Comparison of ENCODE assay signal across 8 mouse cellular contexts in the genomic region with DNA sequence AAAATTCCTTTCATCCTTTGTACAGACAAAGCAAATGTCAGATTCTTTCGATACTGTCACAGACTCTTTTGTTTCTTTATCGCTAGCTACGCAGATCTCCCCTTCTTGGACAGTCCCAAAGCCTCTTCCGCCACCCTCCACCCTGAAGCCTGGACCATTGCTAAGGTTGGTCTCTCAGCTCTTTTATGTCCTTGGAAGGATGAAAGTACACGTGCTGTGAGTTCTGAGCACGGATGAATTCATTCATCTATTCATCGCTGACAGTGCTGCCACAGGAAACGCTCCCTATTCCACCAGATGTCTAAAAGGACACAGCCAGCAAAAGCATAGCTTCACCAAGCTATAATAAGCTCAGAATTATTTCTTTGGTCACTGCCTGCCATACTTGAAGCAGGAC. TPM values are rescaled to one million over a fixed set of nuclear protein-coding genes. Genes with fewer than 3 reads are reported as not detected.
DNase-seq lines count a peak whose midpoint lies in the region; ATAC-seq and TF ChIP-seq lines count a peak whose summit lies in the region.

No protein-coding gene starts in this region.

- H3K27ac ChIP-seq in kidney, embryonic 16.5 days (ENCODE audit: low read length): 0 out of 2 replicates have a peak overlapping the region, but pooled peaks have one; percentile 18
- H3K27ac ChIP-seq in hindbrain, embryonic 11.5 days (ENCODE audit: low read depth, low read length): peak overlapping the region; percentile 70
- H3K27ac ChIP-seq in midbrain, embryonic 15.5 days: peak overlapping the region; percentile 89
- H3K27ac ChIP-seq in liver, postnatal 0 days (ENCODE audit: low read depth): no peak overlapping the region

- no peaks in the 10 kb centered on the region for H3K9me3 ChIP-seq in kidney, embryonic 16.5 days (ENCODE audit: low read length)
- H3K9me3 ChIP-seq in hindbrain, embryonic 11.5 days (ENCODE audit: control insufficient read depth, low read length): no peaks in the 10 kb centered on the region
- H3K9me3 ChIP-seq in midbrain, embryonic 15.5 days: no peaks in the 10 kb centered on the region
- no peaks in the 10 kb centered on the region for H3K9me3 ChIP-seq in liver, postnatal 0 days (ENCODE audit: low read length)

- H3K4me1 ChIP-seq in kidney, embryonic 16.5 days (ENCODE audit: insufficient read depth, low read length): 0 out of 2 replicates have a peak, but pooled peaks cover 4% of the 10 kb centered on the region
- H3K4me1 ChIP-seq in hindbrain, embryonic 11.5 days (replicated peaks; ENCODE audit: control insufficient read depth, insufficient read depth, low read length): no peaks in the 10 kb centered on the region; the same call in 1 of the 2 replicates
- peaks cover 30% of the 10 kb centered on the region for H3K4me1 ChIP-seq in midbrain, embryonic 15.5 days
- H3K4me1 ChIP-seq in liver, postnatal 0 days (ENCODE audit: insufficient read depth): no peaks in the 10 kb centered on the region; the same call in 1 of the 2 replicates

- 51% methylated on average over 8 of the region's 8 CpGs for WGBS in kidney, embryonic 16.5 days
- 23% methylated on average over 8 of the region's 8 CpGs for WGBS in hindbrain, embryonic 11.5 days
- 2% methylated on average over 8 of the region's 8 CpGs for whole genome bisulfite sequencing in midbrain, embryonic 15.5 days
- WGBS in liver, postnatal 0 days (ENCODE audit: insufficient replicate concordance): 74% methylated on average over 8 of the region's 8 CpGs

- ATAC-seq in kidney, embryonic 16.5 days (ENCODE audit: low FRiP score, low TSS enrichment): no peak
- no peak; the same call in 1 of the 2 replicates for ATAC-seq in hindbrain, embryonic 11.5 days (ENCODE audit: low FRiP score)
- ATAC-seq in midbrain, embryonic 15.5 days (replicated peaks): peak; percentile 82
- no peak for ATAC-seq in megakaryocyte-erythroid progenitor cell, adult 5-6 weeks (replicated peaks; ENCODE audit: low FRiP score, low TSS enrichment, poor library complexity, severe bottlenecking)
- ATAC-seq in liver, postnatal 0 days: no peak

- peak overlapping the region; percentile 31 for H3K4me2 ChIP-seq in kidney, embryonic 16.5 days (replicated peaks; ENCODE audit: low read depth, low read length)
- peak overlapping the region; percentile 20; the same call in 1 of the 2 replicates for H3K4me2 ChIP-seq in hindbrain, embryonic 11.5 days (replicated peaks; ENCODE audit: low read depth, low read length)
- H3K4me2 ChIP-seq in midbrain, embryonic 15.5 days: peak overlapping the region; percentile 59
- H3K4me2 ChIP-seq in liver, postnatal 0 days (ENCODE audit: low read depth, low read length): no peak overlapping the region

- TF ChIP-seq CTCF in liver, postnatal 0 days (IDR thresholded peaks at IDR 0.05; ENCODE audit: low read depth): no peak

- TF ChIP-seq EP300 in liver, postnatal 0 days (IDR thresholded peaks at IDR 0.05; ENCODE audit: low read depth): no peak

- peak overlapping the region; percentile 41; the same call in 1 of the 2 replicates for H3K9ac ChIP-seq in kidney, embryonic 16.5 days (replicated peaks; ENCODE audit: low read length)
- H3K9ac ChIP-seq in hindbrain, embryonic 11.5 days (ENCODE audit: low read depth, low read length): peak overlapping the region; percentile 45
- H3K9ac ChIP-seq in midbrain, embryonic 15.5 days: peak overlapping the region; percentile 57
- H3K9ac ChIP-seq in liver, postnatal 0 days (replicated peaks): no peak overlapping the region

- peak overlapping the region; percentile 16; the same call in 1 of the 2 replicates for H3K4me3 ChIP-seq in kidney, embryonic 16.5 days (ENCODE audit: low read length)
- no peak overlapping the region for H3K4me3 ChIP-seq in hindbrain, embryonic 11.5 days (ENCODE audit: low read depth, low read length)
- peak overlapping the region; percentile 41 for H3K4me3 ChIP-seq in midbrain, embryonic 15.5 days
- H3K4me3 ChIP-seq in liver, postnatal 0 days (ENCODE audit: low read depth, low read length): no peak overlapping the region

- H3K36me3 ChIP-seq in kidney, embryonic 16.5 days (ENCODE audit: insufficient read depth, low read length): no peaks in the 10 kb centered on the region
- H3K36me3 ChIP-seq in hindbrain, embryonic 11.5 days (ENCODE audit: control insufficient read depth, insufficient read depth, low read length): no peaks in the 10 kb centered on the region
- H3K36me3 ChIP-seq in midbrain, embryonic 15.5 days (replicated peaks): no peaks in the 10 kb centered on the region
- no peaks in the 10 kb centered on the region for H3K36me3 ChIP-seq in liver, postnatal 0 days (replicated peaks; ENCODE audit: insufficient read depth, low read length)

- no peak for DNase-seq in kidney, adult 18-20 months
- peak; percentile 6 to 35 for DNase-seq in cerebellum, postnatal 36 days
- DNase-seq in hindbrain, embryonic 11.5 days (ENCODE audit: low spot score): peak; percentile 46
- DNase-seq in liver, postnatal 0 days: no peak
- DNase-seq in thymus, postnatal 10 days (ENCODE audit: low spot score in 2 of 2): no peak

- H3K27me3 ChIP-seq in kidney, embryonic 16.5 days (ENCODE audit: insufficient read depth, low read length): no peaks in the 10 kb centered on the region
- H3K27me3 ChIP-seq in hindbrain, embryonic 11.5 days (ENCODE audit: control insufficient read depth, insufficient read depth, low read length): no peaks in the 10 kb centered on the region
- H3K27me3 ChIP-seq in midbrain, embryonic 15.5 days (replicated peaks): no peaks in the 10 kb centered on the region
- no peaks in the 10 kb centered on the region for H3K27me3 ChIP-seq in liver, postnatal 0 days (ENCODE audit: insufficient read depth, low read length)

RNA-seq across cellular contexts. Expression of gene Mast2, which starts 58.0 kb away (rescaled TPM):
- polyA plus RNA-seq in kidney, embryonic 16.5 days (2015; fragmentation: Nextera tagmentation; extraction: Ambion mirVana): 10.7 and 11.7 TPM in 2 replicates
- polyA plus RNA-seq in hindbrain, embryonic 11.5 days (2014; fragmentation: Nextera tagmentation; extraction: Ambion mirVana): 31.9 and 59.0 TPM in 2 replicates
- 54.5 and 59.1 TPM in 2 replicates for polyA plus RNA-seq in midbrain, embryonic 15.5 days (2015; fragmentation: Nextera tagmentation; extraction: Ambion mirVana)
- 32.2 and 47.0 TPM in 2 replicates for total RNA-seq in megakaryocyte-erythroid progenitor cell, adult 5-6 weeks (2014; fragmentation: Nextera tagmentation)
- 7.8 and 32.7 TPM in 2 replicates for total RNA-seq in megakaryocyte-erythroid progenitor cell, adult 5-6 weeks (2017)
- 2.4 and 2.8 TPM in 2 replicates for polyA plus RNA-seq in liver, postnatal 0 days (2015; fragmentation: Nextera tagmentation; extraction: Ambion mirVana)

Comparison
In these comparisons a context has a peak if more than half of its experiments do, and no peak if none do; other contexts are left out.
1. H3K4me3 ChIP-seq: peak in kidney, embryonic 16.5 days (single experiment) and midbrain, embryonic 15.5 days (single experiment); none in hindbrain, embryonic 11.5 days (single experiment) and liver, postnatal 0 days (single experiment).
2. DNase-seq: peak in cerebellum, postnatal 36 days (2 of 2) and hindbrain, embryonic 11.5 days (single experiment); none in kidney, adult 18-20 months (single experiment), liver, postnatal 0 days (single experiment) and thymus, postnatal 10 days (0 of 2).